Mouse (Mus musculus): ENCODE measurements around the gene Pth1r. TPM values are rescaled to one million over a fixed set of nuclear protein-coding genes. Genes with fewer than 3 reads are reported as not detected.

Gene Pth1r
- polyA plus RNA-seq, 1 experiment, result 0.11 TPM

- Histone ChIP-seq H3K4me1 (peaks cover 2% of the 10 kb centered on the region), H3K4me3 (replicated peaks) (no peak overlapping the region), H3K27me3 (replicated peaks) (peaks cover 66% of the 10 kb centered on the region), H3K9me3 (no peaks in the 10 kb centered on the region), H3K36me3 (replicated peaks; ENCODE audit: low read length) (no peaks in the 10 kb centered on the region)
- no peak for TF ChIP-seq GATA1 (IDR thresholded peaks at IDR 0.05; ENCODE audit: borderline replicate concordance, low read length)
- TF ChIP-seq FLI1 (IDR thresholded peaks at IDR 0.05; ENCODE audit: low read length), result no peak
Observed at GRCm38 (mm10) chr9:110775269-110776022, 28.5 kb upstream of the Pth1r start.

- peaks cover 71% of the 10 kb centered on the region for H3K27me3 ChIP-seq (replicated peaks)
- no peaks in the 10 kb centered on the region for H3K9me3 ChIP-seq
- H3K4me3 ChIP-seq (replicated peaks), result no peak overlapping the region
- no peak for TF ChIP-seq FLI1 (IDR thresholded peaks at IDR 0.05; ENCODE audit: low read length)
- TF ChIP-seq GATA1 (IDR thresholded peaks at IDR 0.05; ENCODE audit: borderline replicate concordance, low read length), result no peak
- no peaks in the 10 kb centered on the region; the same call in 1 of the 2 replicates for H3K4me1 ChIP-seq
- H3K36me3 ChIP-seq (replicated peaks; ENCODE audit: low read length), result no peaks in the 10 kb centered on the region
Observed at GRCm38 (mm10) chr9:110774403-110775268, 27.7 kb upstream of the Pth1r start.

GRCm38 (mm10) chr9:110772336-110772735 lies 25.4 kb upstream of the Pth1r start:
- Histone ChIP-seq H3K9me3 (no peaks in the 10 kb centered on the region), H3K27me3 (replicated peaks) (peaks cover 68% of the 10 kb centered on the region), H3K36me3 (replicated peaks; ENCODE audit: low read length) (no peaks in the 10 kb centered on the region), H3K4me1 (no peaks in the 10 kb centered on the region; the same call in 1 of the 2 replicates), H3K4me3 (replicated peaks) (no peak overlapping the region)
- TF ChIP-seq GATA1 (IDR thresholded peaks at IDR 0.05; ENCODE audit: borderline replicate concordance, low read length), result no peak
- TF ChIP-seq FLI1 (IDR thresholded peaks at IDR 0.05; ENCODE audit: low read length), result no peak

GRCm38 (mm10) chr9:110763405-110763804 lies 16.5 kb upstream of the Pth1r start:
- no peaks in the 10 kb centered on the region for H3K9me3 ChIP-seq
- no peak for TF ChIP-seq GATA1 (IDR thresholded peaks at IDR 0.05; ENCODE audit: borderline replicate concordance, low read length)
- TF ChIP-seq FLI1 (IDR thresholded peaks at IDR 0.05; ENCODE audit: low read length), result no peak
- H3K4me1 ChIP-seq, result peaks cover 5% of the 10 kb centered on the region
- no peak overlapping the region for H3K4me3 ChIP-seq (replicated peaks)
- H3K27me3 ChIP-seq (replicated peaks), result peaks cover 82% of the 10 kb centered on the region
- no peaks in the 10 kb centered on the region for H3K36me3 ChIP-seq (replicated peaks; ENCODE audit: low read length)

GRCm38 (mm10) chr9:110762763-110763162 lies 15.8 kb upstream of the Pth1r start:
- Histone ChIP-seq H3K4me1 (peaks cover 9% of the 10 kb centered on the region), H3K4me3 (replicated peaks) (no peak overlapping the region), H3K9me3 (no peaks in the 10 kb centered on the region), H3K27me3 (replicated peaks) (peaks cover 82% of the 10 kb centered on the region), H3K36me3 (replicated peaks; ENCODE audit: low read length) (no peaks in the 10 kb centered on the region)
- no peak for TF ChIP-seq FLI1 (IDR thresholded peaks at IDR 0.05; ENCODE audit: low read length)
- TF ChIP-seq GATA1 (IDR thresholded peaks at IDR 0.05; ENCODE audit: borderline replicate concordance, low read length), result no peak

- Histone ChIP-seq H3K9me3 (no peaks in the 10 kb centered on the region), H3K4me3 (replicated peaks) (no peak overlapping the region), H3K36me3 (replicated peaks; ENCODE audit: low read length) (no peaks in the 10 kb centered on the region), H3K27me3 (replicated peaks) (peaks cover 82% of the 10 kb centered on the region), H3K4me1 (peaks cover 9% of the 10 kb centered on the region)
- TF ChIP-seq FLI1 (IDR thresholded peaks at IDR 0.05; ENCODE audit: low read length) (no peak), GATA1 (IDR thresholded peaks at IDR 0.05; ENCODE audit: borderline replicate concordance, low read length) (no peak)
Observed at GRCm38 (mm10) chr9:110760886-110761285, 13.9 kb upstream of the Pth1r start.

GRCm38 (mm10) chr9:110759265-110759664 lies 12.3 kb upstream of the Pth1r start:
- H3K4me3 ChIP-seq (replicated peaks), result no peak overlapping the region
- peaks cover 7% of the 10 kb centered on the region for H3K4me1 ChIP-seq

GRCm38 (mm10) chr9:110758605-110759004 lies 11.7 kb upstream of the Pth1r start:
- H3K9me3 ChIP-seq, result no peaks in the 10 kb centered on the region
- no peaks in the 10 kb centered on the region for H3K36me3 ChIP-seq (replicated peaks; ENCODE audit: low read length)
- peaks cover 4% of the 10 kb centered on the region; the same call in 1 of the 2 replicates for H3K4me1 ChIP-seq
- TF ChIP-seq FLI1 (IDR thresholded peaks at IDR 0.05; ENCODE audit: low read length) (no peak), GATA1 (IDR thresholded peaks at IDR 0.05; ENCODE audit: borderline replicate concordance, low read length) (no peak)
- H3K27me3 ChIP-seq (replicated peaks), result peaks cover 84% of the 10 kb centered on the region
- no peak overlapping the region for H3K4me3 ChIP-seq (replicated peaks)

More at GRCm38 (mm10) chr9:110759265-110759664, 12.3 kb upstream of the Pth1r start:
- no peak for TF ChIP-seq FLI1 (IDR thresholded peaks at IDR 0.05; ENCODE audit: low read length)
- no peak for TF ChIP-seq GATA1 (IDR thresholded peaks at IDR 0.05; ENCODE audit: borderline replicate concordance, low read length)
- Histone ChIP-seq H3K9me3 (no peaks in the 10 kb centered on the region), H3K36me3 (replicated peaks; ENCODE audit: low read length) (no peaks in the 10 kb centered on the region), H3K27me3 (replicated peaks) (peaks cover 84% of the 10 kb centered on the region)

- H3K4me1 ChIP-seq, result peaks cover 4% of the 10 kb centered on the region; the same call in 1 of the 2 replicates
- H3K27me3 ChIP-seq (replicated peaks), result peaks cover 84% of the 10 kb centered on the region
- TF ChIP-seq FLI1 (IDR thresholded peaks at IDR 0.05; ENCODE audit: low read length) (no peak), GATA1 (IDR thresholded peaks at IDR 0.05; ENCODE audit: borderline replicate concordance, low read length) (no peak)
- no peaks in the 10 kb centered on the region for H3K36me3 ChIP-seq (replicated peaks; ENCODE audit: low read length)
- H3K9me3 ChIP-seq, result no peaks in the 10 kb centered on the region
- no peak overlapping the region for H3K4me3 ChIP-seq (replicated peaks)
Observed at GRCm38 (mm10) chr9:110757816-110758215, 10.9 kb upstream of the Pth1r start.

All from megakaryocyte, embryonic 14.5 days (primary cell).